ENCODE assay signal across 11 mouse cellular contexts in the genomic region with DNA sequence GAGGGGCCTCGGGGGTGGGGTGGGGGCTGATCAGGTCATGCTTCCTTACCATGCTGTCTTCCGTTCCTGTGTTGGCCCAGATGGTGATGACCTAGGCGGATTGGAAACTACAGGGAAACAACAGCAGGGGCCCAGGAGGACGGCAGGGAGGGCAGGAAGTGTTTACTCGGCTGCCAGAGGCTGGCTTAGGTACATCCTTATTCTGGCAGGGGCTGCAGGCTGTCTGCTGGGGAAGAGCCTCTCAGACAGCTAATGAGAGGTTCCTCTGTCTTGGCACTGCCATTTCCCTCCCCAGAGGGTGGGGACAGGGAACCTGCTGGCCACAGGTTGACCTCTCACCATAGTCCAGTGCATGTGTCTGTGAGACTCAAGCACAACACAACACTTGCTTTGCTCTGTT.
DNase-seq lines count a peak whose midpoint lies in the region; ATAC-seq and TF ChIP-seq lines count a peak whose summit lies in the region.
"Had no signal": no experiment of that assay in that cellular context is flagged by ENCODE, and none has a peak within 500 bp of the region (broad histone marks: within the 10 kb centered on the region; RNA-seq: fewer than 3 reads in every experiment).

No protein-coding gene starts in this region.

- WGBS in lung, embryonic 15.5 days: 22% methylated on average over 5 of the region's 5 CpGs
- WGBS in kidney, embryonic 15.5 days: 12% methylated on average over 5 of the region's 5 CpGs
- WGBS in stomach, postnatal 0 days: 17% methylated on average over 5 of the region's 5 CpGs

- peaks cover 38% of the 10 kb centered on the region for H3K4me1 ChIP-seq in lung, embryonic 15.5 days
- peaks cover 43% of the 10 kb centered on the region for H3K4me1 ChIP-seq in kidney, embryonic 15.5 days
- H3K4me1 ChIP-seq in stomach, postnatal 0 days (replicated peaks; ENCODE audit: control insufficient read depth, insufficient read depth): 0 out of 2 replicates have a peak, but pooled peaks cover 2% of the 10 kb centered on the region

- no peak overlapping the region for H3K4me2 ChIP-seq in lung, embryonic 15.5 days
- H3K4me2 ChIP-seq in kidney, embryonic 15.5 days: no peak overlapping the region
- no peak overlapping the region for H3K4me2 ChIP-seq in stomach, postnatal 0 days (replicated peaks; ENCODE audit: low read depth)

- intact Hi-C loops in left cerebral cortex, postnatal 14 days (cut with DNase I): no loop called here

- peak; percentile 42 for DNase-seq in adrenal gland, postnatal 14 days
- no peak for DNase-seq in adrenal gland, adult 8-10 months
- no peak for DNase-seq in lung, postnatal 25 days (ENCODE audit: low spot score)
- no peak for DNase-seq in stomach, postnatal 0 days (ENCODE audit: low spot score)
- DNase-seq in spleen, adult 18-20 months: no peak
- no peak for DNase-seq in left cerebral cortex, postnatal 14 days (ENCODE audit: low spot score in 2 of 2)
- DNase-seq: gastrocnemius, postnatal 36 days; midbrain, embryonic 14.5 days had no signal

- H3K27ac ChIP-seq in lung, embryonic 15.5 days: peak overlapping the region; percentile 55; the same call in 1 of the 2 replicates
- peak overlapping the region; percentile 58; the same call in 1 of the 2 replicates for H3K27ac ChIP-seq in kidney, embryonic 15.5 days
- no peak overlapping the region for H3K27ac ChIP-seq in stomach, postnatal 0 days (replicated peaks)
- H3K27ac ChIP-seq: left cerebral cortex, adult 2 months had no signal

- no peak for TF ChIP-seq EP300 in stomach, postnatal 0 days (optimal IDR thresholded peaks at IDR 0.05)

- no peaks in the 10 kb centered on the region for H3K9me3 ChIP-seq in lung, embryonic 15.5 days
- H3K9me3 ChIP-seq in kidney, embryonic 15.5 days (replicated peaks): no peaks in the 10 kb centered on the region
- no peaks in the 10 kb centered on the region for H3K9me3 ChIP-seq in stomach, postnatal 0 days (ENCODE audit: control insufficient read depth, low read length)

- ATAC-seq in lung, embryonic 15.5 days (ENCODE audit: borderline replicate concordance, extremely low read depth, low FRiP score, low TSS enrichment): no peak; the same call in 1 of the 2 replicates
- no peak; the same call in 1 of the 2 replicates for ATAC-seq in kidney, embryonic 15.5 days (replicated peaks; ENCODE audit: low FRiP score)
- 0 out of 2 replicates have a peak, but pooled peaks have one; percentile 29 for ATAC-seq in stomach, postnatal 0 days (ENCODE audit: low FRiP score, low TSS enrichment)

- no peak overlapping the region for H3K4me3 ChIP-seq in lung, embryonic 15.5 days
- no peak overlapping the region for H3K4me3 ChIP-seq in kidney, embryonic 15.5 days (replicated peaks)
- no peak overlapping the region for H3K4me3 ChIP-seq in stomach, postnatal 0 days (ENCODE audit: low read depth, low read length)
- H3K4me3 ChIP-seq: left cerebral cortex, adult 2 months had no signal

- no peak overlapping the region for H3K9ac ChIP-seq in lung, embryonic 15.5 days
- no peak overlapping the region for H3K9ac ChIP-seq in kidney, embryonic 15.5 days
- H3K9ac ChIP-seq in stomach, postnatal 0 days (ENCODE audit: low read length): no peak overlapping the region

- TF ChIP-seq CTCF in stomach, postnatal 0 days (IDR thresholded peaks at IDR 0.05; ENCODE audit: low read depth): no peak

- H3K27me3 ChIP-seq in lung, embryonic 15.5 days: no peaks in the 10 kb centered on the region
- no peaks in the 10 kb centered on the region for H3K27me3 ChIP-seq in kidney, embryonic 15.5 days
- H3K27me3 ChIP-seq in stomach, postnatal 0 days (ENCODE audit: control insufficient read depth, insufficient read depth, low read length): no peaks in the 10 kb centered on the region

- no peaks in the 10 kb centered on the region for H3K36me3 ChIP-seq in lung, embryonic 15.5 days
- H3K36me3 ChIP-seq in kidney, embryonic 15.5 days: no peaks in the 10 kb centered on the region
- no peaks in the 10 kb centered on the region for H3K36me3 ChIP-seq in stomach, postnatal 0 days (ENCODE audit: control insufficient read depth, insufficient read depth, low read length)
